Mouse (Mus musculus) retina, postnatal 1 day (tissue): ENCODE data around the gene Hsd11b2.

Experiments used
- DNase-seq: peaks from one replicate; pipeline ENCODE4 v3.0.0-alpha.2; 2012

Gene Hsd11b2

GRCm38 (mm10) chr8:105518436-105519313 lies at the start of gene Hsd11b2:
Gene Hsd11b2, plus strand, starts transcription at chr8:105518755.
- peak; percentile 76 for DNase-seq

DNA sequence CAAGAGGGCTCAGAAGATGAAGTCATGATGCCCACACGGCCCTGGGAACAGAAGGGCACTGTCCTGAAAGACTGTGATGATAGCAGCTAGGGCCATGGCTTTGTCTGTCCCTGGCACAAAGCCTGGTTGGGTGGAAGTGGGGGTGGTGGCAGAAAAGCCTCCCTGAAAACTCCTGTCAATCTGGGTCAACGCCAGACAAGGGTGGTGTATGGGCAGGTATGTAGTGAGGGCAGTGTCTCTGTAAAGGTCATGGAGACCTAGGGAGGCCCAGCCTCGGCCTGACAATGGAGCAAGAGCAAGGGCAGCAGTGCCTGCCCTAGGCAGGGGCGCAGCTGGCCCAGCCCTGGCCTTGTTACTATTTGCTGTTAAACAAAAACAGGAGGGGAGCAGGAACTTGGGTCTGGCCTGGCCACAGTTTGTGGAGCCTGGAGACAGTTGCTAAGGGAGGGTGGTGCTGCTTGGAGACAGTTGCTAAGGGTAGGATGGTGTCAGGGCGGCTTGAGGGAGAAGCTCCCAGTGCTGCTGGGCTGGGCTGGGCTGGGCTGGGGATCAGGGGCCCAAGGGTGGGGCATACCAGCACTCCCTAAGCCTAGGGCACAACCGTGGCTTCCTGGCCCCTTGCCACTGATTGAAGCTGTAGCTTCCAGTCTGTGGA lies 49.4 kb upstream of the Hsd11b2 start:
- peak; percentile 93 for DNase-seq

DNA sequence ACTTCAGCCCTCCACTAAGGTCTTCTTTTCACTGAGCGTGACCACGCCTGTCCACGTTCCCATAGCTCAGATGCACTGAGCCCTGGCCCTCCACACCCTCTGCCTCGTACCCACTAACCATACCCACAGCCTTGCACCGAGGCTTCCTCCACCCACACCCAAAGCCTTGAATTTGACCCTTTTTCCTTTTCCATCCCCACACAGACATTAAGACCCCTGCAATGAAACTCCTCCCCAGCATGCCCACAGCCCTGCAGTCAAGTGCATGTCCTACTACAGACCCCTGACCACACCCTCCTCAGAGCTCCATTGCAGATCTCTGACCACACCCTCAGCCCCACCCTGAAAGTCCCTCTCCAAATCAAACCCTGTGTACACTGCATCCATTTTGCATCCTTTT lies 48.7 kb upstream of the Hsd11b2 start:
- DNase-seq = no peak

GRCm38 (mm10) chr8:105470262-105470661 lies 48.3 kb upstream of the Hsd11b2 start:
- DNase-seq = no peak

DNA sequence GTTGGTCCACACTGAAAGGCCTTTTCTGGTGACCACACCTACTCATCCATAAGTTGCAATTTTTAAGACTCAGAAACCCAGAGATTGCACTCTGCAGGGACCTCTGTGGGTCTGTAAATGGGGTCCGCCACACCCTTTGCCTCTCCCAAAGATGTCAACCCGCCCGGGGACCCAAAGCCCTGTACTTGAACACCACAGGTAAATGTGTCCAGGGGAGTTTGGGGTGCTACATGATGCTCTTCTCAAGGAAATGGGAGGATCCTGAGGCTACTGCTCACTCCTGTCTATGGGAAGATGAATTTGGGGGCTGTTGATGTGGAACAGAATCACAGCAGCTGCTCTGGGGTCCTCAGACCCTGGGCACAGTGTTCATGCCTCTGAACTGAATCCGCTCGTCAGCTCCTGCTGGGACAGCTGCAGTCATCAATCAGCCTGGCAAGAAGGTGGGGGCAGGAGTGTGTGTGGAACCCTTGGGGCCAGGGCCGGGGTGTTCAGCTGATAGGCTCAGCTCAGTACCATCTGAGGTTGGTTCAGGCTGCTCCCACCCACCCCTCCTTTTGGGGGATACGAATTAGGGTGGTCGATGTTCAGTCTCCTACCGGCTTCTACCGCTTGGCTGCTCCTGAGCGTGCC lies 47.8 kb upstream of the Hsd11b2 start:
- no peak for DNase-seq

GRCm38 (mm10) chr8:105471314-105472015 lies 47.1 kb upstream of the Hsd11b2 start, which contains the start of gene Tppp3:
Gene Tppp3, minus strand, starts transcription at chr8:105471526.
- DNase-seq = peak; percentile 98

GRCm38 (mm10) chr8:105472414-105472932 lies 46.1 kb upstream of the Hsd11b2 start:
- no peak for DNase-seq

GRCm38 (mm10) chr8:105472983-105473382 lies 45.6 kb upstream of the Hsd11b2 start:
- DNase-seq = no peak

- DNase-seq = peak; percentile 93
Observed at GRCm38 (mm10) chr8:105473816-105474606, 44.5 kb upstream of the Hsd11b2 start.

DNA sequence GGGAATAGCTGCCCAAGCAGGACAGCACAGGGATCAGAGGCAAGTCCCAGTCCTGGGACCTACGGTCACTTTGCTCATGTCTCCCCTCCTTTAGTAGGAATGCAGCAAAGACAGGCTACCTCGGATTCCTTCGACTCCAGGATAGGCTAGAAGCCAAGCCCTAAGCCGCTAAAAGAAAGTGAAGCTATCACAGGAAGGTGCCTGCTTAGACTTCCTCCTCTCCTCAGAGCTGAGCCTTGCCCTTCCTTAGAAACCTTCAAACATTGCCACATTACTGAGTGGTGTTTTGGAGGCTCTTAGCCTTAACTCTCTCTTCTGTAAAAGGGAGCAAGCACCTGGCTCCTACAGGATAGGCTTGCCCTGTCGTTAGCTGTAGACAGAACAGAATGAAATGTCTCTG lies 43.9 kb upstream of the Hsd11b2 start:
- DNase-seq = no peak

DNA sequence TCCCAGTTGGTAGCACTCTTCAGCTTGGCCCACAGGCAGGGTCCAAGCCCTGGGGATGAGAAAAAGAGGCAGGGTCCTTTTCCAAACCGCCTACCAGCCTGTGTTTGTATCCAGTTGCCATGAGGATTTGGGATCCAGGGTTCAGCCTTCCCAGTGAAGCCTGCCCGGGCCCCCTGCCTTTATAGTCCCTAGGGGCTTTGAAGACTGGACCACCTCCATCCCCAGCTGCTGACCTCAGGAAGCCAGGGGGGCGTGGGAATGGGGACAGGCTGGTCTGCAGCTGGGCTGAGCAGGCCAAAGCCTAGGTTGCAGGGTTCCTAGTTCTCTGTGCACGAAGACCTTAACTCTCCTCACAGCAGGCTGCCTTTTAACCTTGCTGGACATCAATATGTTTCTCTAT lies 43.3 kb upstream of the Hsd11b2 start:
- DNase-seq = peak; percentile 54

DNA sequence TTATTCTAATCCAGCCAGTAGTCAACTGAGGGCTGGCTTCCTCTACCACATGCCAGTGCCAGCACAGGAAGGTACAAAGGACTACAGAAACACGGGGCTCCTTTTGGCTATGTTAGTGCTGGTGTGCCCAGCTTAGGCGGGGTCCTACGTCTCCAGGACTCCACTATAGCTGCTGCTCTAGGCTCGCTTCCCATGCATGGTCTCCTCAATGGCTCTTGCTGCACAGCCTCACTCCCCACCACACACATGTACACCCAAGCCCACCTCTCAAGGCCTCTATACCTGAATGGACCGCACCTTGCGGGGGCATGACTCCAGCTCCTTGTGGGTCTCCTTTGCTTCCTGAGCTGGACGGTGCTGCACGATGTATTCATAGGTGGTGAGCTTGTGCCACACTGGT lies 42.8 kb upstream of the Hsd11b2 start:
- no peak for DNase-seq

DNA sequence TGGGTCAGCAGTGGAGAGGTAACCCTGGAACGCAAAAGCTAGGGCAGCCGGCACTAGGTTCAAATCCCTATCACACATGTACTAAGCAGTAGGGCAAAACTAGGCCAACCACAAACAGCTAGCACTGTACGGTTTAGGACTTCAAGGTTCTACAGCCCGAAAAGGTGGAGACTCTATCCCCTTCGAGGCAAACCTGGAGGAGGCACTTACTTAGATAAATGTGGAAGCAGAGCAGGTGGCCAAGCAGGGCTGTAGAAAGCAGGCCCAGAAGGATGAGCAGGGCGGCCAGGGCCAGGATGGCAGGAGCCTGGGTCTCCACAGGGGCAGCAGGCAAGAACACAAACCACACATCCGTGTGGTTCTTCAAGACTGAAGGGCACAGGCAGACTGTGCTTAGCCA lies 42.4 kb upstream of the Hsd11b2 start:
- no peak for DNase-seq

- DNase-seq = peak; percentile 76
Observed at GRCm38 (mm10) chr8:105476628-105477413, 41.7 kb upstream of the Hsd11b2 start.

GRCm38 (mm10) chr8:105477792-105478191 lies 40.8 kb upstream of the Hsd11b2 start:
- no peak for DNase-seq

- no peak for DNase-seq
Observed at GRCm38 (mm10) chr8:105481013-105481412, 37.5 kb upstream of the Hsd11b2 start.

- peak; percentile 61 for DNase-seq
Observed at GRCm38 (mm10) chr8:105481453-105481852, 37.1 kb upstream of the Hsd11b2 start.

- no peak for DNase-seq
Observed at GRCm38 (mm10) chr8:105482123-105482522, 36.4 kb upstream of the Hsd11b2 start.

GRCm38 (mm10) chr8:105483212-105484029 lies 35.1 kb upstream of the Hsd11b2 start:
- peak; percentile 71 for DNase-seq

- no peak for DNase-seq
Observed at GRCm38 (mm10) chr8:105484030-105484368, 34.6 kb upstream of the Hsd11b2 start.
